ENCODE assay signal across 20 mouse cellular contexts in the genomic region with DNA sequence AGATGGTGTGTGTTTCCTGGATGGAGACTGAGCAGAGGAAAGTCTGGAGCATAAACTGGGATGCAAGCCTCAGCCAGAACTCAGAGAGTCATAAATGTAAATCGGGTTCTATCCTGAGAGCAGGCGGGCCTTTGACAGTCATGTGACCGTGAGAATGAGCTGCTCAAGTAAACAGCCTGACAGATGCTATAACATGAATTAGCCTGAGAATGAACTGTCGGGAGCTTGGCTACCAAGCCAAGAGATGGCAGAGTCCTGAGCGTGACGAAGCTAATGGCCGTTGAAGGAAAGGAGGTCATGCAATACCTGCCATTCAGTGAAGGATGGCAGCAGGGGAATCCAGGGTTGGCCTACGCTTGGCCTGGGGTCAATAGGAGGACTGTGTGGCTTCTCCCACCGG. TPM values are rescaled to one million over a fixed set of nuclear protein-coding genes. Genes with fewer than 3 reads are reported as not detected.
DNase-seq lines count a peak whose midpoint lies in the region; ATAC-seq lines count a peak whose summit lies in the region.
"Had no signal": no experiment of that assay in that cellular context is flagged by ENCODE, and none has a peak within 500 bp of the region (broad histone marks: within the 10 kb centered on the region; RNA-seq: fewer than 3 reads in every experiment).

No protein-coding gene starts in this region.

- no peaks in the 10 kb centered on the region for H3K4me1 ChIP-seq in forebrain, embryonic 13.5 days
- 0 out of 2 replicates have a peak, but pooled peaks cover 5% of the 10 kb centered on the region for H3K4me1 ChIP-seq in forebrain, embryonic 10.5 days
- H3K4me1 ChIP-seq in kidney, embryonic 14.5 days (ENCODE audit: control insufficient read depth, insufficient read depth, low read length): no peaks in the 10 kb centered on the region
- H3K4me1 ChIP-seq in neural tube, embryonic 14.5 days (ENCODE audit: control insufficient read depth, insufficient read depth, low read length): no peaks in the 10 kb centered on the region

- no peak overlapping the region for H3K9ac ChIP-seq in forebrain, embryonic 13.5 days
- no peak overlapping the region for H3K9ac ChIP-seq in kidney, embryonic 14.5 days (ENCODE audit: low read depth, low read length)
- H3K9ac ChIP-seq in neural tube, embryonic 14.5 days (replicated peaks; ENCODE audit: low read depth, low read length): no peak overlapping the region

- H3K4me3 ChIP-seq in forebrain, embryonic 13.5 days: no peak overlapping the region
- no peak overlapping the region for H3K4me3 ChIP-seq in forebrain, embryonic 10.5 days
- no peak overlapping the region for H3K4me3 ChIP-seq in kidney, embryonic 14.5 days (ENCODE audit: low read length)
- no peak overlapping the region for H3K4me3 ChIP-seq in neural tube, embryonic 14.5 days (ENCODE audit: low read depth, low read length)
- H3K4me3 ChIP-seq: erythroblast, embryonic 14.5 days had no signal

- no peaks in the 10 kb centered on the region for H3K36me3 ChIP-seq in forebrain, embryonic 13.5 days (ENCODE audit: poor library complexity, severe bottlenecking)
- no peaks in the 10 kb centered on the region for H3K36me3 ChIP-seq in forebrain, embryonic 10.5 days (replicated peaks)
- no peaks in the 10 kb centered on the region for H3K36me3 ChIP-seq in kidney, embryonic 14.5 days (ENCODE audit: control insufficient read depth, insufficient read depth, low read length)
- no peaks in the 10 kb centered on the region for H3K36me3 ChIP-seq in neural tube, embryonic 14.5 days (ENCODE audit: control insufficient read depth, insufficient read depth, low read length)

- no peak for DNase-seq in forebrain, embryonic 10.5 days (ENCODE audit: extremely low spot score, low spot score)
- DNase-seq in kidney, postnatal 14 days: no peak
- DNase-seq in brain, adult 2 months (ENCODE audit: low read depth, low spot score): peak; percentile 45
- DNase-seq in urinary bladder, postnatal 25 days (ENCODE audit: low spot score): no peak
- DNase-seq: adrenal gland, postnatal 14 days; B cell, adult 2 months; cerebellum, postnatal 36 days; heart, postnatal 14 days; layer of hippocampus, postnatal 36 days; liver; lung, adult 18-20 months; thymus, adult 18-20 months had no signal

- WGBS in forebrain, embryonic 13.5 days: 75% methylated on average over 9 of the region's 9 CpGs
- WGBS in forebrain, embryonic 10.5 days: 79% methylated on average over 9 of the region's 9 CpGs
- 19% methylated on average over 9 of the region's 9 CpGs for WGBS in kidney, embryonic 14.5 days
- WGBS in neural tube, embryonic 14.5 days: 24% methylated on average over 9 of the region's 9 CpGs

- no peaks in the 10 kb centered on the region for H3K27me3 ChIP-seq in forebrain, embryonic 13.5 days
- H3K27me3 ChIP-seq in forebrain, embryonic 10.5 days (ENCODE audit: poor library complexity, severe bottlenecking): no peaks in the 10 kb centered on the region
- no peaks in the 10 kb centered on the region for H3K27me3 ChIP-seq in kidney, embryonic 14.5 days (ENCODE audit: control insufficient read depth, insufficient read depth, low read length)
- H3K27me3 ChIP-seq in neural tube, embryonic 14.5 days (ENCODE audit: control insufficient read depth, insufficient read depth, low read length): no peaks in the 10 kb centered on the region

- ATAC-seq in forebrain, embryonic 13.5 days: peak; percentile 77; the same call in 1 of the 2 replicates
- peak; percentile 81 for ATAC-seq in kidney, embryonic 14.5 days (ENCODE audit: low FRiP score, low TSS enrichment)
- ATAC-seq in neural tube, embryonic 14.5 days (ENCODE audit: low read depth): peak; percentile 73
- ATAC-seq: inflammation-experienced regulatory T-cells, adult 6 months had no signal

- no peak overlapping the region for H3K27ac ChIP-seq in forebrain, embryonic 13.5 days
- H3K27ac ChIP-seq in forebrain, embryonic 10.5 days: no peak overlapping the region
- H3K27ac ChIP-seq in kidney, embryonic 14.5 days (ENCODE audit: low read depth, low read length): no peak overlapping the region
- no peak overlapping the region for H3K27ac ChIP-seq in neural tube, embryonic 14.5 days (ENCODE audit: low read depth, low read length)

- H3K9me3 ChIP-seq in forebrain, embryonic 13.5 days (replicated peaks): no peaks in the 10 kb centered on the region
- H3K9me3 ChIP-seq in forebrain, embryonic 10.5 days: no peaks in the 10 kb centered on the region
- no peaks in the 10 kb centered on the region for H3K9me3 ChIP-seq in kidney, embryonic 14.5 days (ENCODE audit: control insufficient read depth, low read length)
- no peaks in the 10 kb centered on the region for H3K9me3 ChIP-seq in neural tube, embryonic 14.5 days (ENCODE audit: control insufficient read depth, low read length)

- no peak overlapping the region for H3K4me2 ChIP-seq in forebrain, embryonic 13.5 days
- H3K4me2 ChIP-seq in kidney, embryonic 14.5 days (replicated peaks; ENCODE audit: low read depth, low read length): no peak overlapping the region
- no peak overlapping the region for H3K4me2 ChIP-seq in neural tube, embryonic 14.5 days (ENCODE audit: low read depth, low read length)
- H3K4me2 ChIP-seq: heart, embryonic 11.5 days had no signal

RNA-seq across cellular contexts. Expression of gene Aox4, which starts 13.2 kb away (rescaled TPM):
- polyA plus RNA-seq in forebrain, embryonic 13.5 days (2015; fragmentation: Nextera tagmentation; extraction: Ambion mirVana): 0.11 and 0.12 TPM in 2 replicates
- polyA plus RNA-seq in forebrain, embryonic 10.5 days (2016; fragmentation: Nextera tagmentation; extraction: Ambion mirVana): not detected in 2 replicates
- polyA plus RNA-seq in kidney, embryonic 14.5 days (2014; fragmentation: Nextera tagmentation; extraction: Ambion mirVana): 0.14 TPM in 1 of 2 replicates, not detected in the other
- polyA plus RNA-seq in neural tube, embryonic 14.5 days (2014; fragmentation: Nextera tagmentation; extraction: Ambion mirVana): 0.51 and 1.1 TPM in 2 replicates
- polyA plus RNA-seq: embryonic facial prominence, embryonic 11.5 days; erythroblast, embryonic 14.5 days; inflammation-experienced regulatory T-cells, adult 6 months; large intestine, adult 2 months had no signal
